Mouse (Mus musculus): ENCODE data around the gene Extl1.

DNA sequence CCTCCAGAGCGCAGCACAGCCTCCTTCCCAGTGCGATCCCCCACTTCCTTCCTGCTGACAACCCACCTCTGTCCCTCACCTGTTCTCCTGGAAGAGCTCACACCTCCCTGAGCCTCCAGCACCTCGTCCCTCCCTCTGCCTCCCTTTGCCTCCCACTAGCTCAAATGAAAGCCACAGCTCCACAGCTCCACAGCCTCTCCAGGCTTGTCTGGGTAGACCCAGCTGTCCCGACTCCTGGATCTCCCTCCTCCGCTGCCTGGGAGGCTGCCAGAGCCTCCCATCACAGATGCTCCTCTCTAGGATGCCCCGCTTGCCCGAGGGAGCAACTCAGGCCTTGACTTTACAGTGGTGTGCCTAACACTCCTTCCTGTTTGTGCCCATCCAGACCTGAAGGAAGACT is 41.4 kb upstream of the Extl1 start:
- TF ChIP-seq USF1 (IDR thresholded peaks at IDR 0.05; ENCODE audit: low read depth) (no peak), CEBPB (IDR thresholded peaks at IDR 0.05; ENCODE audit: low read depth) (no peak), CTCF (IDR thresholded peaks at IDR 0.05; ENCODE audit: control insufficient read depth, insufficient read depth, insufficient read length) (no peak), MAX (IDR thresholded peaks at IDR 0.05) (no peak), FOSL1 (IDR thresholded peaks at IDR 0.05; ENCODE audit: insufficient read depth, low read length, poor library complexity, severe bottlenecking) (no peak)

Measured in C2C12 (cell line).